Comparison of ENCODE assay signal across 9 mouse cellular contexts in the genomic region with DNA sequence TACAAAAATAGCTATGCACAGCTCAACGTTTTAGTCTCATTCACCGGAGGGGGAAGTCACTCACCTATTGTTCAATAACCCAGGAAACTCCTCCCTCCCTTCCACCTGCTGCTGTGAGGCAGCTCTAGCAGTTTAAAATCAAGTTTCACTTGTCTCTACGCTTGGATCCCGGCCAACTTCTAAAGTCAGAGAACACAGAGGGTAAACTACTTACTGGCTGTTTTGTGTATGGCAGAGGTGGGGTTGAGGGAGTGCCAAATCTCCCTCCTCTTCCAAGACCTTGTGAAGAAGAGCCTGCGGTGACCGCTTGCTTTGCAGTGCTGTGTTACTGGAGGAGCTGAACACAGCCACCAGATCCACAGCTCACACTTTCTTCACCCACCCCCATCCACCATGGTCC. TPM values are rescaled to one million over a fixed set of nuclear protein-coding genes. Genes with fewer than 3 reads are reported as not detected.
DNase-seq lines count a peak whose midpoint lies in the region; ATAC-seq and TF ChIP-seq lines count a peak whose summit lies in the region.
"Had no signal": no experiment of that assay in that cellular context is flagged by ENCODE, and none has a peak within 500 bp of the region (broad histone marks: within the 10 kb centered on the region; RNA-seq: fewer than 3 reads in every experiment).

No protein-coding gene starts in this region.

- H3K4me2 ChIP-seq in forebrain, embryonic 11.5 days (ENCODE audit: low read depth, low read length, severe bottlenecking), result no peak overlapping the region
- no peak overlapping the region for H3K4me2 ChIP-seq in forebrain, postnatal 0 days (ENCODE audit: low read depth)
- H3K4me2 ChIP-seq in lung, embryonic 16.5 days (ENCODE audit: low read depth, low read length), result no peak overlapping the region

- no peak for TF ChIP-seq EP300 in ES-Bruce4 (IDR thresholded peaks at IDR 0.05; ENCODE audit: insufficient read depth, low read depth, low read length)

- no peak for TF ChIP-seq CTCF in forebrain, postnatal 0 days (IDR thresholded peaks at IDR 0.05; ENCODE audit: low read depth)
- TF ChIP-seq CTCF in ES-Bruce4 (IDR thresholded peaks at IDR 0.05; ENCODE audit: low read depth, low read length), result no peak

- no peaks in the 10 kb centered on the region for H3K4me1 ChIP-seq in forebrain, embryonic 11.5 days (replicated peaks; ENCODE audit: control insufficient read depth, insufficient read depth, low read length)
- no peaks in the 10 kb centered on the region for H3K4me1 ChIP-seq in forebrain, postnatal 0 days (ENCODE audit: insufficient read depth)
- no peaks in the 10 kb centered on the region for H3K4me1 ChIP-seq in ES-Bruce4 (ENCODE audit: control insufficient read depth, insufficient read depth, low read length)
- no peaks in the 10 kb centered on the region for H3K4me1 ChIP-seq in lung, embryonic 16.5 days (replicated peaks; ENCODE audit: control insufficient read depth, insufficient read depth, low read length)

- peak; percentile 52 for ATAC-seq in forebrain, embryonic 11.5 days (replicated peaks; ENCODE audit: low FRiP score)
- ATAC-seq in forebrain, postnatal 0 days, result no peak
- ATAC-seq in lung, embryonic 16.5 days (ENCODE audit: low read depth), result peak; percentile 79

- H3K9ac ChIP-seq in forebrain, embryonic 11.5 days (ENCODE audit: low read length), result no peak overlapping the region
- no peak overlapping the region for H3K9ac ChIP-seq in forebrain, postnatal 0 days
- no peak overlapping the region for H3K9ac ChIP-seq in ES-Bruce4 (ENCODE audit: low read depth, poor library complexity, severe bottlenecking)
- H3K9ac ChIP-seq in lung, embryonic 16.5 days (ENCODE audit: low read length), result no peak overlapping the region

- intact Hi-C loops in heart, postnatal 14 days (cut with DNase I), result no loop called here
- intact Hi-C loops in left cerebral cortex, postnatal 4 days (cut with DNase I), result no loop called here

- no peaks in the 10 kb centered on the region for H3K9me3 ChIP-seq in forebrain, embryonic 11.5 days (ENCODE audit: control insufficient read depth, low read length)
- H3K9me3 ChIP-seq in forebrain, postnatal 0 days (ENCODE audit: low read length), result no peaks in the 10 kb centered on the region
- H3K9me3 ChIP-seq in ES-Bruce4 (replicated peaks; ENCODE audit: control insufficient read depth, insufficient read depth, low read length, poor library complexity, severe bottlenecking), result no peaks in the 10 kb centered on the region
- H3K9me3 ChIP-seq in lung, embryonic 16.5 days (ENCODE audit: control insufficient read depth, low read length), result no peaks in the 10 kb centered on the region

- H3K4me3 ChIP-seq in forebrain, embryonic 11.5 days (ENCODE audit: low read depth, low read length), result no peak overlapping the region
- H3K4me3 ChIP-seq in forebrain, postnatal 0 days (ENCODE audit: low read depth, low read length), result no peak overlapping the region
- H3K4me3 ChIP-seq in ES-Bruce4 (ENCODE audit: low read depth, low read length), result no peak overlapping the region
- H3K4me3 ChIP-seq in lung, embryonic 16.5 days (ENCODE audit: low read length), result no peak overlapping the region

- H3K27me3 ChIP-seq in forebrain, embryonic 11.5 days (ENCODE audit: control insufficient read depth, insufficient read depth, low read length), result no peaks in the 10 kb centered on the region
- no peaks in the 10 kb centered on the region for H3K27me3 ChIP-seq in forebrain, postnatal 0 days (ENCODE audit: insufficient read depth, low read length)
- no peaks in the 10 kb centered on the region for H3K27me3 ChIP-seq in ES-Bruce4 (ENCODE audit: control insufficient read depth, insufficient read depth, low read length, poor library complexity, severe bottlenecking)
- no peaks in the 10 kb centered on the region for H3K27me3 ChIP-seq in lung, embryonic 16.5 days (ENCODE audit: control insufficient read depth, insufficient read depth, low read depth, low read length)

- H3K36me3 ChIP-seq in forebrain, embryonic 11.5 days (ENCODE audit: control insufficient read depth, insufficient read depth, low read length), result no peaks in the 10 kb centered on the region; the same call in 1 of the 2 replicates
- H3K36me3 ChIP-seq in forebrain, postnatal 0 days (ENCODE audit: insufficient read depth), result peaks cover 59% of the 10 kb centered on the region
- H3K36me3 ChIP-seq in ES-Bruce4 (ENCODE audit: control insufficient read depth, insufficient read depth, low read length, poor library complexity, severe bottlenecking), result peaks cover 61% of the 10 kb centered on the region
- peaks cover 29% of the 10 kb centered on the region for H3K36me3 ChIP-seq in lung, embryonic 16.5 days (ENCODE audit: control insufficient read depth, insufficient read depth, low read length)

- no peak overlapping the region for H3K27ac ChIP-seq in forebrain, embryonic 11.5 days (ENCODE audit: low read depth, low read length)
- H3K27ac ChIP-seq in forebrain, postnatal 0 days (ENCODE audit: low read depth, low read length), result no peak overlapping the region
- peak overlapping the region; percentile 75 for H3K27ac ChIP-seq in ES-Bruce4 (ENCODE audit: insufficient read depth, low read length)
- no peak overlapping the region for H3K27ac ChIP-seq in lung, embryonic 16.5 days (ENCODE audit: low read length)
- H3K27ac ChIP-seq: macrophage had no signal

- no peak for DNase-seq in forebrain, embryonic 11.5 days (ENCODE audit: low spot score)
- DNase-seq in forebrain, postnatal 0 days, result no peak
- peak; percentile 69 to 73 for DNase-seq in heart, postnatal 14 days
- DNase-seq in thymus, postnatal 0 days (ENCODE audit: low spot score), result no peak
- no peak for DNase-seq in cerebellum, adult 18-20 months
- DNase-seq in left cerebral cortex, postnatal 4 days, result no peak

- TF ChIP-seq POLR2A in ES-Bruce4 (IDR thresholded peaks at IDR 0.05; ENCODE audit: insufficient read depth, low read length), result no peak

- 82% methylated on average over 6 of the region's 6 CpGs for WGBS in forebrain, embryonic 11.5 days
- WGBS in forebrain, postnatal 0 days, result 40% methylated on average over 6 of the region's 6 CpGs
- 60% methylated on average over 6 of the region's 6 CpGs for WGBS in lung, embryonic 16.5 days

RNA-seq across cellular contexts. Expression of gene Gabpa, which starts 9.7 kb away (rescaled TPM):
- 45.7 and 46.3 TPM in 2 replicates for polyA plus RNA-seq in forebrain, embryonic 11.5 days (2014; fragmentation: Nextera tagmentation; extraction: Ambion mirVana)
- 20.7 and 26.8 TPM in 2 replicates for total RNA-seq in forebrain, postnatal 0 days (2014; rRNA removed)
- polyA plus RNA-seq in forebrain, postnatal 0 days (2015; fragmentation: Nextera tagmentation; extraction: Ambion mirVana), result 7.9 and 10.5 TPM in 2 replicates
- 116 and 127 TPM in 2 replicates for polyA plus RNA-seq in ES-Bruce4 (2011; ENCODE audit: insufficient read depth, insufficient read length, low read depth, missing spikeins)
- total RNA-seq in heart, postnatal 14 days (2021), result 10 to 100 TPM; 41.5 to 43.8 TPM
- 38.5 and 39.4 TPM in 2 replicates for polyA plus RNA-seq in lung, embryonic 16.5 days (2015; fragmentation: Nextera tagmentation; extraction: Ambion mirVana)
- 28.4 and 29.8 TPM in 2 replicates for polyA plus RNA-seq in thymus, postnatal 0 days (2015; fragmentation: Nextera tagmentation; extraction: Ambion mirVana)
- total RNA-seq in left cerebral cortex, postnatal 4 days (2021), result 10 to 100 TPM; 26.1 to 26.7 TPM

RNA-seq across cellular contexts. Expression of gene Atp5j, which starts 10.4 kb away (rescaled TPM):
- 744 and 785 TPM in 2 replicates for polyA plus RNA-seq in forebrain, embryonic 11.5 days (2014; fragmentation: Nextera tagmentation; extraction: Ambion mirVana)
- 160 and 174 TPM in 2 replicates for total RNA-seq in forebrain, postnatal 0 days (2014; rRNA removed)
- 830 and 1,009 TPM in 2 replicates for polyA plus RNA-seq in forebrain, postnatal 0 days (2015; fragmentation: Nextera tagmentation; extraction: Ambion mirVana)
- polyA plus RNA-seq in ES-Bruce4 (2011; ENCODE audit: insufficient read depth, insufficient read length, low read depth, missing spikeins), result 402 and 421 TPM in 2 replicates
- total RNA-seq in heart, postnatal 14 days (2021), result 1,000 to 10,000 TPM; 1,607 to 1,650 TPM
- 874 and 916 TPM in 2 replicates for polyA plus RNA-seq in lung, embryonic 16.5 days (2015; fragmentation: Nextera tagmentation; extraction: Ambion mirVana)
- 975 and 1,055 TPM in 2 replicates for polyA plus RNA-seq in thymus, postnatal 0 days (2015; fragmentation: Nextera tagmentation; extraction: Ambion mirVana)
- 100 to 1,000 TPM; 264 to 276 TPM for total RNA-seq in left cerebral cortex, postnatal 4 days (2021)

RNA-seq across cellular contexts. Expression of gene Jam2, which starts 51.1 kb away (rescaled TPM):
- 51.5 and 54.0 TPM in 2 replicates for polyA plus RNA-seq in forebrain, embryonic 11.5 days (2014; fragmentation: Nextera tagmentation; extraction: Ambion mirVana)
- total RNA-seq in forebrain, postnatal 0 days (2014; rRNA removed), result 17.4 and 22.4 TPM in 2 replicates
- polyA plus RNA-seq in forebrain, postnatal 0 days (2015; fragmentation: Nextera tagmentation; extraction: Ambion mirVana), result 18.6 and 23.2 TPM in 2 replicates
- polyA plus RNA-seq in ES-Bruce4 (2011; ENCODE audit: insufficient read depth, insufficient read length, low read depth, missing spikeins), result 43.5 and 52.7 TPM in 2 replicates
- total RNA-seq in heart, postnatal 14 days (2021), result 10 to 100 TPM; 56.8 to 62.4 TPM
- 14.6 and 15.2 TPM in 2 replicates for polyA plus RNA-seq in lung, embryonic 16.5 days (2015; fragmentation: Nextera tagmentation; extraction: Ambion mirVana)
- polyA plus RNA-seq in thymus, postnatal 0 days (2015; fragmentation: Nextera tagmentation; extraction: Ambion mirVana), result 2.7 and 4.0 TPM in 2 replicates
- 10 to 100 TPM; 15.3 to 16.1 TPM for total RNA-seq in left cerebral cortex, postnatal 4 days (2021)
- polyA plus RNA-seq: macrophage had no signal

Comparison
In these comparisons a context has a peak if more than half of its experiments do, and no peak if none do; other contexts are left out.
1. DNase-seq: peak in heart, postnatal 14 days (2 of 2); none in forebrain, embryonic 11.5 days (single experiment), forebrain, postnatal 0 days (single experiment), thymus, postnatal 0 days (single experiment), cerebellum, adult 18-20 months (0 of 2) and left cerebral cortex, postnatal 4 days (single experiment).